Mouse (Mus musculus) hindbrain, embryonic 11.5 days (tissue): ENCODE results near the gene Psmd12. TPM values are rescaled to one million over a fixed set of nuclear protein-coding genes. Genes with fewer than 3 reads are reported as not detected.
A peak's percentile ranks its signal among the peaks of the same experiment; 100 is the strongest.

Source experiments
- ATAC-seq: fragments of 200-750 bp; cut with Nextera tagmentation; 2 replicates; pipeline ENCODE4 v1.8.0; 2017; ENCODE audit warnings: mild to moderate bottlenecking, moderate TSS enrichment, moderate library complexity; ENCODE audit not compliant: low FRiP score
- DNase-seq: peaks from one replicate; pipeline ENCODE4 v3.0.0-alpha.2; 2015; ENCODE audit warnings: low spot score
- H3K27ac ChIP-seq: fragments of 300-500 bp; sonication (generic); 2 replicates; pipeline ENCODE4 v1.5.1; 2014; ENCODE audit warnings: mild to moderate bottlenecking, low read depth, low read length
- H3K27me3 ChIP-seq: fragments of 300-500 bp; sonication (generic); 2 replicates; pipeline ENCODE4 v1.6.1; 2014; ENCODE audit warnings: mild to moderate bottlenecking, low read length, moderate library complexity, mixed read lengths; ENCODE audit not compliant: control insufficient read depth, insufficient read depth
- H3K36me3 ChIP-seq: fragments of 300-500 bp; sonication (generic); 2 replicates; pipeline ENCODE4 v1.6.1; 2014; ENCODE audit warnings: mild to moderate bottlenecking, low read length, moderate library complexity, mixed read lengths; ENCODE audit not compliant: control insufficient read depth, insufficient read depth
- H3K4me1 ChIP-seq: fragments of 300-500 bp; sonication (generic); replicated peaks from 2 replicates; pipeline ENCODE4 v1.6.1; 2014; ENCODE audit warnings: low read length, mixed read lengths; ENCODE audit not compliant: control insufficient read depth, insufficient read depth
- H3K4me2 ChIP-seq: fragments of 300-500 bp; sonication (generic); replicated peaks from 2 replicates; pipeline ENCODE4 v1.6.1; 2014; ENCODE audit warnings: mild to moderate bottlenecking, low read depth, low read length
- H3K4me3 ChIP-seq: fragments of 300-500 bp; sonication (generic); 2 replicates; pipeline ENCODE4 v1.5.1; 2014; ENCODE audit warnings: low read depth, low read length
- H3K9ac ChIP-seq: fragments of 300-500 bp; sonication (generic); 2 replicates; pipeline ENCODE4 v1.6.1; 2014; ENCODE audit warnings: low read depth, low read length
- H3K9me3 ChIP-seq: fragments of 300-500 bp; sonication (generic); 2 replicates; pipeline ENCODE4 v1.6.1; 2016; ENCODE audit warnings: low read length; ENCODE audit not compliant: control insufficient read depth
- WGBS: fragments of 180-500 bp; shearing (Covaris S2); extraction: QIAGEN DNeasy Blood & Tissue Kit; methylation state at CpG from one replicate; pipeline ENCODE4 v1.1.7; 2014; 5-methylcytosine and 5-hydroxymethylcytosine counted together
- polyA plus RNA-seq: library from polyadenylated mRNA; unstranded; fragments of >200 nt; fragmentation: Nextera tagmentation; extraction: Ambion mirVana; gene quantifications from 2 replicates; pipeline ENCODE4 v1.2.1, GENCODE M21; 2014

Psmd12 gene
- polyA plus RNA-seq, 1 experiment from 2014 or later = 224 TPM

DNA sequence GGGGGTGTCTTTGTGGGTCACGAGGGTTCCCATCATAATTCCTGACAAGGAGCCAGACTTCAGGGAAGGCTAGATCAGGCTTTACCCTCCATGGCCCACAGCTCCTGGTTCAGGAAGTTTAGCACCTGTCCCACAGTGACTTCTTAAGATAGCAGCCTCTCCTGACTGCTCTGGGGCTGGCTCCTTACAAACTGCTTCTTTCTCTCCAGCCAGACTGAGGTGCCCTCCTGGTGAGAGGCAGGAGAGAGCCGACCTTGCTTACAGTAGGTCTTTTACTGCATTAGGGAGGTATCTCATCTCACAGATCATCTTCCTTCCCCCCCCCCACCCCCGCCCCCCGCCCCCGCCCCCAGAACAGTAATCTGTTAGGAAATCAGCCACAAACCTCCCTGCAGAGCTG, 53.0 kb downstream of the Psmd12 start:
- H3K9me3 ChIP-seq = no peaks in the 10 kb centered on the region
- H3K9ac ChIP-seq = no peak overlapping the region
- ATAC-seq (no peak), DNase-seq (no peak)
- WGBS = 64% methylated on average over 5 of the region's 5 CpGs
- no peaks in the 10 kb centered on the region for H3K4me1 ChIP-seq
- no peak overlapping the region for H3K4me3 ChIP-seq
- H3K36me3 ChIP-seq = no peaks in the 10 kb centered on the region
- H3K4me2 ChIP-seq = no peak overlapping the region
- no peak overlapping the region for H3K27ac ChIP-seq
- H3K27me3 ChIP-seq = no peaks in the 10 kb centered on the region

DNA sequence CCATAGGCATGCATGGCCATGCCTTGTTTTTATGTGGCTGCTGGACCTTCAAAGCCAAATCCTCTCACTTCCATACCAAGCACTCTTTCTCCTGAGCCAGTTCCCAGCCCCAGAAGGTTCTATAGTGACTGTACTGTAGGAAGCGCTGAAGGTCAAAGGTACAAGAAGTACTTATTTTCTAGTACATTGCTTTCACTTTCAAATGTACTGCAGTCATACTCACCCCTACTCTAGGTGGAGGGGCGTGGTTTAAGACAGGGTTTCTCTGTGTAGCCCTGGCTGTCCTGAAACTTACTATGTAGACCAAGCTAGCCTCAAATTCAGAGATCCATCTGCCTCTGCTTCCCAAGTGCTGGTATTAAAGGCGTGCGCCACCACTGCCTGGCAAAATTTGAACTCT, 59.7 kb downstream of the Psmd12 start:
- no peaks in the 10 kb centered on the region for H3K27me3 ChIP-seq
- H3K9me3 ChIP-seq = no peaks in the 10 kb centered on the region
- DNase-seq (no peak), ATAC-seq (no peak)
- H3K36me3 ChIP-seq = no peaks in the 10 kb centered on the region
- H3K4me1 ChIP-seq = no peaks in the 10 kb centered on the region
- H3K27ac ChIP-seq = no peak overlapping the region
- H3K4me2 ChIP-seq = no peak overlapping the region
- H3K4me3 ChIP-seq = no peak overlapping the region
- H3K9ac ChIP-seq = no peak overlapping the region
- WGBS = 92% methylated on average over 4 of the region's 4 CpGs

DNA sequence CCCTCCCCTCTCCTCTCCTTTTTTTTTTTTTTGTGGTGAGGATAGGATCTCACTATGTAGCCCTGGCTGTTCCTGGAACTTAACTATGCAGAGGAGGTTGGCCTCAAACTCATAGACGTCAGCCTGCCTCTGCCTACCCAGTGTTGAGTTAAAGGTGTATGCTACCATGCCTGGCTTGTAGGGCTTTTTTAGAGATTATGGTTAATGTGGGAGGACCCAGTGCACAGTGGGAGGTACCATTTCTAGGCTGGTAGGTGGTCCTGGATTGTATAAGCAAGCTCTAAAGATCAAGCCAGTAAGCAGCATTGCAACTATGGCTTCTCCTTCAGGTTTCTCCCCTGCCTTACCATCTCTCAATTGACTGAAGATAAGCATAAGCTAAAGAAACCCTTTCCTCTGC, 61.1 kb downstream of the Psmd12 start:
- H3K36me3 ChIP-seq = no peaks in the 10 kb centered on the region
- no peaks in the 10 kb centered on the region for H3K9me3 ChIP-seq
- H3K9ac ChIP-seq = no peak overlapping the region
- ATAC-seq = no peak
- no peak overlapping the region for H3K4me2 ChIP-seq
- H3K4me3 ChIP-seq = no peak overlapping the region
- H3K27me3 ChIP-seq = no peaks in the 10 kb centered on the region
- WGBS = 65% methylated on average over 1 of the region's 1 CpGs
- no peak overlapping the region for H3K27ac ChIP-seq
- DNase-seq = no peak
- H3K4me1 ChIP-seq = no peaks in the 10 kb centered on the region

DNA sequence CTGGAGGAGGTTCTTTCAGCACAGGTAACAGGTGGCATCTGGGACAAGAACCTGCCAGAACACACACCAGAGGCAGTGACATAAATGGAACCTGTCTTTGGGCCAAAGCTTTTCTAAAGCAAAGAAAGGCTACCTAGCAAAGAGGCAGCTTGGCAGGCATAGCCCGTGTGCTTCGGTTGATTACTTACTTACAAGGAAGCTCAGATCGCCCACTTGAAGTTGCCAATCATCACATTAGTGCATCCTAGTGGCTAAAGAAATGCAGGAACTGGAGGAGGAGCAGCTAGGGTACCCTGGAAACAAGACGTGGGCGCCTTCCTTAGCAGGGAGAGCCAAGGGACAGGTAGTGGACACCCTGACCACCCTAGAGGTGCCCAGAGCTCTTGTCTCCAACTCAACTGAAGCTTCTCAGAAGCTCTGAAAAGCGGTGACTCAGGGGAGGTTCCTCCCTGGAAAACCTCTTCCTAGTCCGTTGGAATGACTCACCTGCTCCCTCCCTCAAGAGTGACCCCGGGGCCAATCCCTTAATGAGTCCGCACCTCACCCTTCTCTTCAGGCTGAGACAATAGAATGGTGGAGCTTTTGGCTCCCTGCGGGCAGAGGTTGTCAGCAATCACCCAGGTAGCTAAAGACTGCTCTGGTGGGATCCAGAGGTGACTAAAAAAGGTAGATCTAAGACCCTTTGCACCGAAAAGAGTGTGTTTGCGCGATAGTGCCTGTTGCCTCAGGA, 66.6 kb downstream of the Psmd12 start:
- Histone ChIP-seq H3K4me2 (peak overlapping the region; percentile 100), H3K36me3 (no peaks in the 10 kb centered on the region), H3K9me3 (no peaks in the 10 kb centered on the region), H3K9ac (no peak overlapping the region; the same call in 1 of the 2 replicates), H3K27me3 (peaks cover 4% of the 10 kb centered on the region; the same call in 1 of the 2 replicates), H3K4me1 (0 out of 2 replicates have a peak, but pooled peaks cover 2% of the 10 kb centered on the region), H3K27ac (no peak overlapping the region), H3K4me3 (peak overlapping the region; percentile 96; the same call in 1 of the 2 replicates)
- WGBS = 23% methylated on average over 13 of the region's 13 CpGs
- ATAC-seq (no peak), DNase-seq (peak; percentile 9)

DNA sequence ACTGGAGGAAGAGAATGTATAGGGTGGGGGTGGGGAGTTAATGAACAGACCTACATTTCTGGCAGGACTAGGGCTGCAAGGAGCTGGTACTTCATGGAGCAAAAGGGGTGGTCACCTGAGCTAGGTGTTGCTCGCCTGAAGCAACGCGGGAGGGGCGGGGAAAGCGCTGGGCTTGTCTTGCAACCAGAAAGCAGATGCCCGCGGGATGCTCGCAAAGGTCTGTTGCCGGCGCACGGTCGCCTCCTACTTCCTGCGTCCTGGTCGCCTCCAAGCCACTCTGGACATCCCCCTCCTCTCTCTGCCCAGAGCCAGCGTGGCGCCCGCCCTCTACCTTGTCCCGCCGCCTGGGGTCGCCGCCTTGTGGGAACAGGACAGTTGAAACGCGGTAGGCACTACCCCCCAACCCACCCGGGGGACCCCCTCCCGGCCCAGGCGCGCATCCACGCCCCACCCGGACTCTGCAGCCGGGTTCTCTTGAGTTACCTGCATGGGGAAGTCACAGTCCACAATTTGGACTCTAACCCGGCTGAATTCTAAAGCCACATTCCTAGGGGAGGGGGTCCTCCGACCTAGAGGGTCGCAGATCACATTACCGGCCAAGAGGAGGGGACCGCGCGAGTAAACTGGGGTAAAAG, 67.5 kb downstream of the Psmd12 start:
- H3K36me3 ChIP-seq = no peaks in the 10 kb centered on the region
- WGBS = under 1% methylated on average over 36 of the region's 37 CpGs
- peak overlapping the region; percentile 100 for H3K4me2 ChIP-seq
- H3K27ac ChIP-seq = 0 out of 2 replicates have a peak overlapping the region, but pooled peaks have one; percentile 54
- 0 out of 2 replicates have a peak, but pooled peaks cover 2% of the 10 kb centered on the region for H3K4me1 ChIP-seq
- peak; percentile 75 for ATAC-seq
- peaks cover 4% of the 10 kb centered on the region; the same call in 1 of the 2 replicates for H3K27me3 ChIP-seq
- no peaks in the 10 kb centered on the region for H3K9me3 ChIP-seq
- DNase-seq = peak; percentile 74
- peak overlapping the region; percentile 96 for H3K4me3 ChIP-seq
- peak overlapping the region; percentile 89 for H3K9ac ChIP-seq

DNA sequence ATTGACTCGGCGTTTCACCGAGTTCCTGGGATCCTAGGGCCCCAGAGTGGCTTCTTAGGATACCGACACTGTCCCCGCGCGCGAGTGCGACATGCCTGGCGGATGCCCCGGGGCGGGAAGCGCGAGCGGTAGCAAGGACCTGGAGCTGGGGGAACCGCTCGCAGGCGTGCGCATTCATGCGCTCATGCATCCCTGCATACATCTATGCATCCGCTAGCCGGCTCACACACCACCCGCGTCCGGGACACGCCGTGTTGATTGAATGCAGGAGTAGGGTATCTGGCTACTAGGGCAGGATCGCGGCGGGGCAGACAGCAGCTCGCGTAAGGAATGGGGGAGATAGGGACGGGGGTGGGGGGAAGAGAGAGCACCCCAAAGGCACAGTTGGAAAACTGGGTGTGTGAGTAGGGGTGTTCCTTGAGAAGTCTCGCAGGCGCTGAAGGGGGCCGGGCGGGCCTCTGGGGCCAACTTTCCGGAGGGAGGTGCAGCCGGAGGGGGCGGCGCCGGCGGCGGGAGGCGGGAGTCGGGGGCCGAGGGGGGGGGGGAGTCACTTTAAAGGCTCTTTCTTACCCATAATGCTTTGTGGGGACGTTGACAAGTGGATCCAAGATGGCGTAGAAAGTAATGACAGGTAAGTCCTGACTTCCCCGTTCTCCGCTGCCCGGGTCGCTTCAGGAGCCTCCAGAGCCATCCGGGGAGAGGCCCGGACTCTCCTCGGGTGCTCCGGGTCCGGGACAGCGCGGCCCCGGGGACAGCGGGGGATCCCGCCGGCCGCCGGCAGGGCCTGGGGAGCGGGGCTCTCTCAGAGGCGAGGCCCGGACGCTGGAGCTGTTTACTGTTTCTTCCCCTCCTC, 68.3 kb downstream of the Psmd12 start, which contains the start of gene Helz:
Helz (plus strand) TSS at position 580 of the 853 bp plus-strand sequence.
- peak within 1 kb of the TSS; percentile 100 for H3K4me2 ChIP-seq
- no peaks in the 10 kb centered on the region for H3K36me3 ChIP-seq
- H3K9me3 ChIP-seq = no peaks in the 10 kb centered on the region
- peak; percentile 81 for ATAC-seq
- peak within 1 kb of the TSS; percentile 89 for H3K9ac ChIP-seq
- peak within 1 kb of the TSS; percentile 96 for H3K4me3 ChIP-seq
- peak; percentile 77 for DNase-seq
- WGBS = under 1% methylated on average over 62 of the region's 70 CpGs
- H3K27me3 ChIP-seq = peaks cover 4% of the 10 kb centered on the region; the same call in 1 of the 2 replicates
- H3K4me1 ChIP-seq = 0 out of 2 replicates have a peak, but pooled peaks cover 2% of the 10 kb centered on the region
- peak within 1 kb of the TSS; percentile 83 for H3K27ac ChIP-seq

DNA sequence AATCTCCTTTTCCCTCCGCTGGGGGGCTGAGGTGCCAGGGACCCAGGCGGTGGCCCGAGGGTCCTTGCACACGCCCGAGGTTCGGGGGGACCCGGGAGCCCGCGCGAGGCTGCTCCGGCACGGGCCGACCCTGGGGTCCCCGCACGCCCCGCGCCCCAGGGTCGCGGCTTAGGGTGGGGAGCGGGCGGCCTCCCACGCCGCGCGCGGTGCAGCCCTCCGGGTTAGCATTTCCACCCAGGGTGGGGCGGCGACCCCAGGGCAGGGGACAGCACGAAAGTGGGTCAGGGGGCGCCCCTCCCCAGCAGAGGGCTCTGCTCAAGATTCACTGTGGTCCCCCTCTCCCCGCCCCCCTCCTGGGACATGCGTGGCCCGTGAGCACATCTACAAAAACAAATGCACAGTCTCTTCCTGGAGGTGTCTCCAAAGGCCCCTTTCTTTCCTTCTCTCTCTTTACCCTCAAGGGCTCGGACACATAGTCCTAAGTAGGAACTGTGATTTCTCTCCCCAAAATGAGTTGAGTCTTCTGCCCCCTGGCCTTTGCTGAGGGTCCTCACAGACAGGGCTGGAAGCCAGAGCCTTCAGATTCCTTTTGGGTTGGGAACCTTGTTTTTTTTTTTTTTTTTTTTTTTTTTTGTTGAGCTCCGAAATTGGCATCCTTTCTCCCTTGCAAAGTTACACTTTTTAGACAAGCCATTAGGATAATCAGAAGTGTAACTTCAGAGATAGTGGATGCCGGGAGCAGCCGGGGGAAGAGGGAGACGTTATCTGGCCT, 69.1 kb downstream of the Psmd12 start:
- H3K27ac ChIP-seq = peak overlapping the region; percentile 83
- H3K4me2 ChIP-seq = peak overlapping the region; percentile 100
- peak overlapping the region; percentile 89 for H3K9ac ChIP-seq
- peaks cover 4% of the 10 kb centered on the region; the same call in 1 of the 2 replicates for H3K27me3 ChIP-seq
- WGBS = 8% methylated on average over 35 of the region's 39 CpGs
- DNase-seq (peak; percentile 64), ATAC-seq (peak; percentile 60)
- no peaks in the 10 kb centered on the region for H3K36me3 ChIP-seq
- H3K9me3 ChIP-seq = no peaks in the 10 kb centered on the region
- peak overlapping the region; percentile 96 for H3K4me3 ChIP-seq
- 0 out of 2 replicates have a peak, but pooled peaks cover 2% of the 10 kb centered on the region for H3K4me1 ChIP-seq
